Mouse (Mus musculus) thymus, postnatal 14 days (tissue): ENCODE results near the gene Skida1.

Source experiments
- DNase-seq: peaks from one replicate; pipeline ENCODE4 v3.0.0; 2021

Gene Skida1

GRCm38 (mm10) chr2:18011226-18011625, 37.6 kb downstream of the Skida1 start:
- no peak for DNase-seq

GRCm38 (mm10) chr2:18005137-18005536, 43.7 kb downstream of the Skida1 start:
- DNase-seq: no peak

GRCm38 (mm10) chr2:18004286-18004685, 44.6 kb downstream of the Skida1 start:
- no peak for DNase-seq

GRCm38 (mm10) chr2:18002306-18002705, 46.5 kb downstream of the Skida1 start:
- no peak for DNase-seq

- no peak for DNase-seq
Measured at GRCm38 (mm10) chr2:17996858-17997257, 52.0 kb downstream of the Skida1 start, which contains the start of gene H2al2a. TSS of gene H2al2a (minus strand) at chr2:17996958.
